Mouse (Mus musculus): ENCODE measurements around the gene Tenm4. TPM values are rescaled to one million over a fixed set of nuclear protein-coding genes. Genes with fewer than 3 reads are reported as not detected.

Tenm4 gene
- polyA plus RNA-seq, 1 experiment from 2014 or later = 9.2 TPM

DNA sequence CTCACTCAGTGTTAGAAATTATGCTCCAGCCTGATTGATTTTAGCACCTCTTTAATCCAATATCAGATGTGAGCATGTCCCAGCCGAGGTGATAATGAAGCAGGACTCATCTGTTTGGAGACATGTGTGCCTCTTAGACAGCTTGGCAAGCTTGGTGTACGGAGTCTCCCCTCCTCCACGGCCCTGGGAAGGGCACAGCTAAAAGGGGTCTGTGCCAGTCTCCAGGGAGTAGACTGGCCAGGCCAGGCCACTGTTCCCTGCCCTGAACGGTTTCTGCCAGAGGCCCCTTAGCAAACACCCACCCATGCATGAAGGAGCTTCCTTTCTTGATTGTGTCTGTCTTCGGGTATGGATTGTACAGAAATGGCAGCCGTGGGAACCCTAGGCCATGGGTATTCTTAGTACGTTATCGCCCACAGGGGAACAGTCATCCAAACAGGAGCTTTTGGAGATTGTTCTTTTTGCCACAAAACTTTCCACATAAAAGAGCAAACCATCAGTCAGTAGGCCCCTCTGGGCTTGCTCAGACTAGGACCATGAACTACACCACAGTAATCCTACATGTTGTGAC is 667.3 kb downstream of the Tenm4 start:
- no peak for ATAC-seq (ENCODE audit: insufficient number of reproducible peaks, insufficient read depth, low FRiP score, low read depth)
- WGBS = 79% methylated on average over 8 of the region's 8 CpGs
- Histone ChIP-seq H3K9ac (ENCODE audit: low read length) (no peak overlapping the region), H3K36me3 (ENCODE audit: control insufficient read depth, insufficient read depth, low read length) (no peaks in the 10 kb centered on the region), H3K4me3 (ENCODE audit: control insufficient read depth in 1 of 2, insufficient read depth in 1 of 2, low read depth in 1 of 2, low read length in 2 of 2) (no peak overlapping the region), H3K4me2 (ENCODE audit: low read length) (no peak overlapping the region), H3K27ac (replicated peaks in 1 of 2; ENCODE audit: control insufficient read depth in 1 of 2, insufficient read depth in 1 of 2, low read depth in 2 of 2, low read length in 2 of 2) (no peak overlapping the region), H3K4me1 (ENCODE audit: control insufficient read depth in 2 of 2, insufficient read depth in 2 of 2, low read length in 2 of 2) (peaks cover 9 to 11% of the 10 kb centered on the region in 2 experiments), H3K27me3 (ENCODE audit: control insufficient read depth, insufficient read depth, low read length) (no peaks in the 10 kb centered on the region), H3K9me3 (ENCODE audit: control insufficient read depth, low read length) (no peaks in the 10 kb centered on the region)

DNA sequence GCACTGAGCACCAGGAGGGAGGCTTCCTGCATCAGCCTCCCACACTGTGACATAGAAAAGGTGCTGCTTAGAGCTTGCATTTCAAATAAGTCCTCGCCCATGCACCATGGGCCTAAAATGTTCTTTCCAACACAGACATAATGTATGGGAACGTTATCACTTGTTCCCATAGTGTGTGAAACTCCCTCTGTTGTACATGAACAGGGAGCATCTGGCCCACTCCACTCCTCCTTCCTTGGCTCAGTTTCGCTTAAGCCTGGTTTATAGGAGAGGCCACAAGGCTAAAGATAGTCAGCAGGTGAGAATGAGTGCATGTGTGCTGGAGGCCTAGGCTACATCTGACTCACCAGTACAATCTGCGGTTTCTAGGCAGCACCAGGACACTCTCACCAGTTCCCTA is 667.9 kb downstream of the Tenm4 start:
- no peak for ATAC-seq (ENCODE audit: insufficient number of reproducible peaks, insufficient read depth, low FRiP score, low read depth)
- Histone ChIP-seq H3K27ac (replicated peaks in 1 of 2; ENCODE audit: control insufficient read depth in 1 of 2, insufficient read depth in 1 of 2, low read depth in 2 of 2, low read length in 2 of 2) (no peak overlapping the region), H3K27me3 (ENCODE audit: control insufficient read depth, insufficient read depth, low read length) (no peaks in the 10 kb centered on the region), H3K9me3 (ENCODE audit: control insufficient read depth, low read length) (no peaks in the 10 kb centered on the region), H3K4me2 (ENCODE audit: low read length) (no peak overlapping the region), H3K9ac (ENCODE audit: low read length) (no peak overlapping the region), H3K36me3 (ENCODE audit: control insufficient read depth, insufficient read depth, low read length) (no peaks in the 10 kb centered on the region), H3K4me1 (ENCODE audit: control insufficient read depth in 2 of 2, insufficient read depth in 2 of 2, low read length in 2 of 2) (peaks cover 10 to 11% of the 10 kb centered on the region in 2 experiments), H3K4me3 (ENCODE audit: control insufficient read depth in 1 of 2, insufficient read depth in 1 of 2, low read depth in 1 of 2, low read length in 2 of 2) (no peak overlapping the region)
- 89% methylated on average over 4 of the region's 4 CpGs for WGBS

DNA sequence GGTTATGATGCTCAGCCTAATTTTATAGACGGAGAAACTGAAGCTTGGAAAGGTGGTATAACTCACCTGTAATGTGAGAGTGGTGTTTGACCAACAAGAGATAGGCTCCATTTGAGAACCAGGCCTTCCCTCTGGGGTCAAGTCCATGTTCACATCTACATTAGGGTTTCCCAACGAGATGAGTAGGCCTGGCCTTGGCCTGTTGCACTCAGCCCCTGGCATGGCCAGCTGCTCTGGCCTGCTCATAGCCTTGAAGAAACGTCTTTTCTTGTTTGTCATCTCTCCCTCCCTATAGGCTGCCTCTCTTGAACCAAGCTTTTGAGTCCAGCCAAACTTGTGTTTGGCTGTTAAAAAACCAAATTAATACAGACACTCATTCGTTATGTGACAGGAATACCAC is 668.5 kb downstream of the Tenm4 start:
- H3K27ac ChIP-seq (replicated peaks in 1 of 2; ENCODE audit: control insufficient read depth in 1 of 2, insufficient read depth in 1 of 2, low read depth in 2 of 2, low read length in 2 of 2) = no peak overlapping the region
- H3K4me2 ChIP-seq (ENCODE audit: low read length) = no peak overlapping the region
- no peak overlapping the region for H3K9ac ChIP-seq (ENCODE audit: low read length)
- 83% methylated on average over 4 of the region's 4 CpGs for WGBS
- H3K27me3 ChIP-seq (ENCODE audit: control insufficient read depth, insufficient read depth, low read length) = no peaks in the 10 kb centered on the region
- ATAC-seq (ENCODE audit: insufficient number of reproducible peaks, insufficient read depth, low FRiP score, low read depth) = no peak
- H3K4me1 ChIP-seq (ENCODE audit: control insufficient read depth in 2 of 2, insufficient read depth in 2 of 2, low read length in 2 of 2) = peaks cover 13% of the 10 kb centered on the region in 2 experiments
- H3K36me3 ChIP-seq (ENCODE audit: control insufficient read depth, insufficient read depth, low read length) = no peaks in the 10 kb centered on the region
- H3K9me3 ChIP-seq (ENCODE audit: control insufficient read depth, low read length) = no peaks in the 10 kb centered on the region
- H3K4me3 ChIP-seq (ENCODE audit: control insufficient read depth in 1 of 2, insufficient read depth in 1 of 2, low read depth in 1 of 2, low read length in 2 of 2) = no peak overlapping the region

DNA sequence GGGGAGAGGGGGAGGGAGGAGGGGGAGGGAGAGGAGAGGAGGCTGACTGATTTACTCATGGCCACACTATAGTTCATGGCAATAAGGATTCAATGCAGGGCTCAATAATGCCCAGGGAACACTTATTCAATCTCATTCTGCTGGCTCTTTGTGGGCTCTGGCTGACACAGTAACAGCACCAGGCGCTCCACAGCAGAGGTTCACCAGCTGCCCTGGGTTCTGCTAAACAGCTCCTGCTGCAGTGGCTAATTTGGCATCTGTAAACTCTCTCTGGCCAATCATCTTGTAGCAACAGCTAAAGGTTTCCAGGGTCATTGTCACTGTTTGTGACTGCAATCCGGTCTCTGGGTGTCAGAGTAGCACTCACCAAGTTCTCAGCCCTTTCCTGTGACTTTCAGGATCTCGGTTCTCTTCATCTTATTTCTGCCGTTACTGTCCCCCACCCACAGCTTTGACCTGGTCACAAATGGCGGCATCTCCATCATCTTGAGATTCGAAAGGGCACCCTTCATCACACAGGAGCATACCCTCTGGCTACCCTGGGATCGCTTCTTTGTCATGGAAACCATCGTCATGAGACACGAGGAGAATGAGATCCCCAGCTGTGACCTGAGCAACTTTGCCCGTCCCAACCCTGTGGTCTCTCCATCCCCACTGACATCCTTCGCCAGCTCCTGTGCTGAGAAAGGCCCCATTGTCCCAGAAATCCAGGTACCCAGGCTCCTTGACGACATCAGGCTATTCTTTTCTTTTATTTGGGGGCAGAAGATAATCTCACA is 671.6 kb downstream of the Tenm4 start:
- Histone ChIP-seq H3K9me3 (ENCODE audit: control insufficient read depth, low read length) (no peaks in the 10 kb centered on the region), H3K4me2 (ENCODE audit: low read length) (no peak overlapping the region), H3K4me3 (ENCODE audit: control insufficient read depth in 1 of 2, insufficient read depth in 1 of 2, low read depth in 1 of 2, low read length in 2 of 2) (no peak overlapping the region), H3K9ac (ENCODE audit: low read length) (no peak overlapping the region), H3K36me3 (ENCODE audit: control insufficient read depth, insufficient read depth, low read length) (no peaks in the 10 kb centered on the region), H3K27ac (replicated peaks in 1 of 2; ENCODE audit: control insufficient read depth in 1 of 2, insufficient read depth in 1 of 2, low read depth in 2 of 2, low read length in 2 of 2) (no peak overlapping the region), H3K4me1 (ENCODE audit: control insufficient read depth in 2 of 2, insufficient read depth in 2 of 2, low read length in 2 of 2) (peaks cover 7% of the 10 kb centered on the region in 2 experiments; a peak in 2 of 4 replicates), H3K27me3 (ENCODE audit: control insufficient read depth, insufficient read depth, low read length) (no peaks in the 10 kb centered on the region)
- ATAC-seq (ENCODE audit: insufficient number of reproducible peaks, insufficient read depth, low FRiP score, low read depth) = no peak
- 71% methylated on average over 12 of the region's 12 CpGs for WGBS

DNA sequence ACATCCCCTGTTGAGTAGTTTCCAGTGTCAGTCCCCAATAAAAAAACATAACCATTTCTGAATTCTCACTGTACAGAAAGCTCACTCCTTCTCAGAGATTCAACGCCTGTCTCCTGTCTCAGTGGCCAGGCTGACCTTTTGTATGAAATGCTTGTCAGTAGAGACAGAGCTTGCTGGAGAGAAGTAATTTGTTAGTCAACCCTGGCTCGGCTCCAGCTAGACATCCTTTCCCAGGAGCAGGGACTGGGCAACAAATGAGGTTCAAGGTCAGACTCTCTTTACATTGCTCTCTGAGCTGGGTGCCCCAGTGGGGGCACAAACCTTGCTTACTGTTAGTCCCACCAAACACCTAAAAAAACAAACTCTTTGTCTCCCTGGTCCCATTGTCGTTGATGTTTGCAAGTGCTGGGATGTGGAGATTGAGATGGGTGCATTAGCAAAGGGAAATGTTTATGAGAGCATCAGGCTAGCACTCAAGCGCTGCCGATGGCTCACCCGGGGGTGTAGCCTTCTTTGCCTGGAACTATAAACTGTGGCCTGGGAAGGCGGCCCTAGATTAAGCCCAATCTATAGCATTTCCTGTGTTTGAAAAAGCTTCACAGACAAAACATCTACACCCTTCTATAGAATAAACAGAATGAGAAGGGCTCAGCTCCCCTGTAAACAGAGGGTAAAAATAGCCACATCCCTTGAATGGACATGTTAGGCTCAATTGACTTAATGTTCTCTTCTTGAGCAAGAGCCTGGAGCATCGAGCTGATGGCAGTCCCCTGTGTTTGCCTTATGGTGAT is 673.3 kb downstream of the Tenm4 start:
- Histone ChIP-seq H3K4me2 (ENCODE audit: low read length) (no peak overlapping the region), H3K9me3 (ENCODE audit: control insufficient read depth, low read length) (no peaks in the 10 kb centered on the region), H3K27me3 (ENCODE audit: control insufficient read depth, insufficient read depth, low read length) (no peaks in the 10 kb centered on the region), H3K36me3 (ENCODE audit: control insufficient read depth, insufficient read depth, low read length) (no peaks in the 10 kb centered on the region), H3K9ac (ENCODE audit: low read length) (no peak overlapping the region), H3K27ac (replicated peaks in 1 of 2; ENCODE audit: control insufficient read depth in 1 of 2, insufficient read depth in 1 of 2, low read depth in 2 of 2, low read length in 2 of 2) (no peak overlapping the region), H3K4me1 (ENCODE audit: control insufficient read depth in 2 of 2, insufficient read depth in 2 of 2, low read length in 2 of 2) (peaks cover 7% of the 10 kb centered on the region in 2 experiments; a peak in 2 of 4 replicates), H3K4me3 (ENCODE audit: control insufficient read depth in 1 of 2, insufficient read depth in 1 of 2, low read depth in 1 of 2, low read length in 2 of 2) (no peak overlapping the region)
- no peak for ATAC-seq (ENCODE audit: insufficient number of reproducible peaks, insufficient read depth, low FRiP score, low read depth)
- 54% methylated on average over 8 of the region's 8 CpGs for WGBS

DNA sequence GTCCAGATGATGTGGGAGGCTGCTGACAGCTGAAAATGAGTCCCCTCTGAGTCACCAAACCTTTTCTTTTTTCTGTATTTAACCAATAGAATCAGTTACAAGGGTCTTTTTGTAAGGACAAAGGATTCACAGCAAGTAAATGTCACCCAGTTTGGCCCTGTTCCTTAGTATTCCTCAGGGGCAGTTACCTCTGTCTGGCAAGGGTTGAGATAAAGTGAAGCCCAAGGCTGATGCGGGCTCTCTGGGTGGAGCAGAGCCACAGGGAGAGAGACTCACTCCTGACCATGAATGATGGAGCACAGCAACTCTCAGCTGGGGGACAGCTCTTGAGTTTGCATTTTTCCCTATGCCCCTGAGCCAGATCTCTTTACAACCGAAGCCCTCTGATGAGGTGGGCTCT is 681.7 kb downstream of the Tenm4 start:
- Histone ChIP-seq H3K27ac (replicated peaks in 1 of 2; ENCODE audit: control insufficient read depth in 1 of 2, insufficient read depth in 1 of 2, low read depth in 2 of 2, low read length in 2 of 2) (no peak overlapping the region), H3K4me3 (ENCODE audit: control insufficient read depth in 1 of 2, insufficient read depth in 1 of 2, low read depth in 1 of 2, low read length in 2 of 2) (no peak overlapping the region), H3K9me3 (ENCODE audit: control insufficient read depth, low read length) (no peaks in the 10 kb centered on the region), H3K9ac (ENCODE audit: low read length) (no peak overlapping the region), H3K4me2 (ENCODE audit: low read length) (no peak overlapping the region), H3K4me1 (ENCODE audit: control insufficient read depth in 2 of 2, insufficient read depth in 2 of 2, low read length in 2 of 2) (no peaks in the 10 kb centered on the region), H3K36me3 (ENCODE audit: control insufficient read depth, insufficient read depth, low read length) (no peaks in the 10 kb centered on the region), H3K27me3 (ENCODE audit: control insufficient read depth, insufficient read depth, low read length) (no peaks in the 10 kb centered on the region)
- WGBS = 70% methylated on average over 2 of the region's 2 CpGs
- no peak for ATAC-seq (ENCODE audit: insufficient number of reproducible peaks, insufficient read depth, low FRiP score, low read depth)

DNA sequence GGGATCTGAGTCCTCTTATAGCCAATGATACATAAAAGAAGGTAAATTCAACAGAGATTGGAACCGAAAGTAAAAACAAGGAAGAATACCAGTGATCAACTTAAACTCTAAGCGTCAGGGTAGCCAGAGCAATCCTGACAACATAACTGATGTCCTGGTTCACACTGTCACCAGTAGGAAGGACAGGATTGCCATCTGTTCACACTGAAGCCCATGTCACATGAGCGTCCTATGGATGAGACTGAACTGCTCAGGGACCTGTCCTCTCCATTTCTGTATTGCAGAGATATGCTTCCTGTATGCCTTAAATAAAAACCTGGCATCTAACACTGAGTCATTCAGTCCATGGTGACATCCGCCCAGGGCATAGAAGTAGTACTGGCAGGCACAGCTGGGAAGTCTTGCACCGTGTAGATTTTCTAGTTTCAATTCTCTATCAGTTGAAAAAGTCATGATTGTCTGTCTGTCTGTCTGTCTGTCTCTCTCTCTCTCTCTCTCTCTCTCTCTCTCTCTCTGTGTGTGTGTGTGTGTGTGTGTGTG is 684.9 kb downstream of the Tenm4 start:
- H3K36me3 ChIP-seq (ENCODE audit: control insufficient read depth, insufficient read depth, low read length) = no peaks in the 10 kb centered on the region
- no peak overlapping the region for H3K4me2 ChIP-seq (ENCODE audit: low read length)
- H3K27me3 ChIP-seq (ENCODE audit: control insufficient read depth, insufficient read depth, low read length) = no peaks in the 10 kb centered on the region
- no peak overlapping the region for H3K4me3 ChIP-seq (ENCODE audit: control insufficient read depth in 1 of 2, insufficient read depth in 1 of 2, low read depth in 1 of 2, low read length in 2 of 2)
- no peak overlapping the region for H3K9ac ChIP-seq (ENCODE audit: low read length)
- H3K27ac ChIP-seq (replicated peaks in 1 of 2; ENCODE audit: control insufficient read depth in 1 of 2, insufficient read depth in 1 of 2, low read depth in 2 of 2, low read length in 2 of 2) = no peak overlapping the region
- 76% methylated on average over 5 of the region's 5 CpGs for WGBS
- H3K9me3 ChIP-seq (ENCODE audit: control insufficient read depth, low read length) = no peaks in the 10 kb centered on the region
- H3K4me1 ChIP-seq (ENCODE audit: control insufficient read depth in 2 of 2, insufficient read depth in 2 of 2, low read length in 2 of 2) = peaks cover 4 to 6% of the 10 kb centered on the region in 2 experiments
- ATAC-seq (ENCODE audit: insufficient number of reproducible peaks, insufficient read depth, low FRiP score, low read depth) = no peak
